Mouse (Mus musculus) hindbrain, embryonic 15.5 days (tissue): Measurements from ENCODE around the gene Tex52. TPM values are rescaled to one million over a fixed set of nuclear protein-coding genes. Genes with fewer than 3 reads are reported as not detected.
"Not testable (repeated sequence)": the region's sequence is repeated elsewhere in the genome, so short reads cannot be mapped to it uniquely, and the experiment has no call there.

Source experiments
- ATAC-seq: fragments of 200-750 bp; cut with Nextera tagmentation; 2 replicates; pipeline ENCODE4 v1.8.0; 2017; ENCODE audit warnings: low read depth, moderate number of reproducible peaks, moderate TSS enrichment; ENCODE audit not compliant: low FRiP score
- H3K27ac ChIP-seq: fragments of 300-500 bp; sonication (generic); replicated peaks from 2 replicates; pipeline ENCODE4 v1.5.1; 2015; ENCODE audit warnings: mild to moderate bottlenecking, inconsistent platforms
- H3K27me3 ChIP-seq: fragments of 300-500 bp; sonication (generic); 2 replicates; pipeline ENCODE4 v1.6.1; 2015; ENCODE audit warnings: control low read depth, inconsistent platforms
- H3K36me3 ChIP-seq: fragments of 300-500 bp; sonication (generic); 2 replicates; pipeline ENCODE4 v1.6.1; 2015; ENCODE audit warnings: control low read depth, inconsistent platforms
- H3K4me1 ChIP-seq: fragments of 300-500 bp; sonication (generic); replicated peaks from 2 replicates; pipeline ENCODE4 v1.6.1; 2015; ENCODE audit warnings: control low read depth, inconsistent platforms
- H3K4me2 ChIP-seq: fragments of 300-500 bp; sonication (generic); 2 replicates; pipeline ENCODE4 v1.6.1; 2015; ENCODE audit warnings: moderate library complexity, mild to moderate bottlenecking, inconsistent platforms
- H3K4me3 ChIP-seq: fragments of 300-500 bp; sonication (generic); 2 replicates; pipeline ENCODE4 v1.5.1; 2015; ENCODE audit warnings: mild to moderate bottlenecking, inconsistent platforms
- H3K9ac ChIP-seq: fragments of 300-500 bp; sonication (generic); 2 replicates; pipeline ENCODE4 v1.6.1; 2015; ENCODE audit warnings: inconsistent platforms
- H3K9me3 ChIP-seq: fragments of 300-500 bp; sonication (generic); 2 replicates; pipeline ENCODE4 v1.6.1; 2016; ENCODE audit warnings: control low read depth, inconsistent platforms
- WGBS: fragments of 180-500 bp; shearing (Covaris S2); methylation state at CpG from one replicate; pipeline ENCODE4 v1.1.7; 2015; 5-methylcytosine and 5-hydroxymethylcytosine counted together
- polyA plus RNA-seq: library from polyadenylated mRNA; unstranded; fragments of >200 nt; fragmentation: Nextera tagmentation; extraction: Ambion mirVana; gene quantifications from 2 replicates; pipeline ENCODE4 v1.2.1, GENCODE M21; 2015

Gene Tex52
- polyA plus RNA-seq, 1 experiment from 2014 or later, result 0.26 TPM

- Histone ChIP-seq H3K4me3 (no peak overlapping the region), H3K9me3 (no peaks in the 10 kb centered on the region), H3K36me3 (peaks cover 11% of the 10 kb centered on the region; the same call in 1 of the 2 replicates), H3K9ac (no peak overlapping the region), H3K4me1 (peaks cover 50% of the 10 kb centered on the region), H3K4me2 (no peak overlapping the region), H3K27me3 (no peaks in the 10 kb centered on the region), H3K27ac (no peak overlapping the region)
- no peak for ATAC-seq
- WGBS, result 3% methylated on average over 2 of the region's 2 CpGs
Measured at GRCm38 (mm10) chr6:128358999-128359398, 16.3 kb upstream of the Tex52 start.

DNA sequence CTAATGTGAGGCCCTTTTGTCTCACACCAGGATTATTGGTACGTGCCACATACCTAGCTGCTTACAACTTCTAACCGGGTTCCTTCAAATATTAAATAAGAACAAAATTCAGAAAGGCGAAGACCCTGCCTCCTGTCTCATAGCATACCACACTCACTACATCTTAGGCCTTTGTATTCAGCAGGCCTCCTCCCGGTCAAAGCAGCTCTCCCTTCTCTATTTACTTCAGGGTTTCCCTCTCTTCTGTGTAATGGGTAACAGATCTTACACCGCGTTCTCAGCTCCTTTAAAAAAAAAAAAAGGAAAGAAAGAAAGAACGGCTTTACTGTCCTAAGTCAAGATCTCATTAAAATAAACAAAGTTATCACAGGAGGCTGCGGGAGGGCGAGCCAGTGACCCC lies 13.4 kb upstream of the Tex52 start:
- WGBS, result 11% methylated on average over 9 of the region's 9 CpGs
- H3K27ac ChIP-seq, result peak overlapping the region; percentile 90
- H3K36me3 ChIP-seq, result peaks cover 11% of the 10 kb centered on the region; the same call in 1 of the 2 replicates
- H3K4me3 ChIP-seq, result peak overlapping the region; percentile 66
- peaks cover 35% of the 10 kb centered on the region for H3K4me1 ChIP-seq
- no peaks in the 10 kb centered on the region for H3K9me3 ChIP-seq
- no peaks in the 10 kb centered on the region for H3K27me3 ChIP-seq
- peak overlapping the region; percentile 69 for H3K9ac ChIP-seq
- ATAC-seq, result no peak
- H3K4me2 ChIP-seq, result peak overlapping the region; percentile 99

DNA sequence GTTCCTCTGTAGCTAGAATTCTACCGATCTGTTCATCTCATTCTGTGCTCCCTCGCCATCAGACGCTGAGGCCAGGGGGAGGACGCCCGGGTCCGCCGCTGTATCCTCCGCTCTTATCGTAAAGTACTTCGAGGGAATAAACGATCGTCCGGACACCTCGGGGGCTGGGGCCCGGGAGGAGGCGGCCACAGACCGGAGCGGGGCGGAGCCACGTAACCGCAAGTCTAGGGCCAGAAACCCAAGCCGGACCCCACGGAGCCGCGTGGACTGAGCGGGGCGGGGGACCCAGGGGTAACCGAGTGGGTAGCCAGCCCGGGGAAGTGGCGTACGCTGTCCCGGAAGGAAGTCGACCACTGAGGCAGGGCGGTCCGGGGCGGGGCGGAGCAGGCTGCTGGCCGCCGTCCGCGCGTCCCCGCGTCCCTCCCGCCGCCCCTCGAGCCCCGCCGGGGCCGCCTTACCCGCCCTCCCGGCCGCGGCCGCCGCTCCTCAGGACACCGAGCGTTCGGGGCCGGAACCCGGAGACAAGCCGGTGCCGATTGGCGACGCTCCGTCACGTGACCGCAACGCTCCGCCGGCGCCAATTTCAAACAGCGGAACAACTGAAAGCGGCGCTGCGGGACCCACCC lies 12.8 kb upstream of the Tex52 start, which contains the start of the genes Rhno1 and Foxm1:
Rhno1 (minus strand) TSS at position 531 of the 626 bp plus-strand sequence.
Foxm1 (plus strand) TSS at position 587 of the 626 bp plus-strand sequence.
- Histone ChIP-seq H3K36me3 (peaks cover 8% of the 10 kb centered on the region; the same call in 1 of the 2 replicates), H3K9me3 (no peaks in the 10 kb centered on the region), H3K9ac (peak within 1 kb of the TSS; percentile 69), H3K27ac (peak within 1 kb of the TSS; percentile 90), H3K27me3 (no peaks in the 10 kb centered on the region), H3K4me3 (peak within 1 kb of the TSS; percentile 66), H3K4me1 (peaks cover 35% of the 10 kb centered on the region), H3K4me2 (peak within 1 kb of the TSS; percentile 99)
- ATAC-seq, result peak; percentile 90
- under 1% methylated on average over 66 of the region's 76 CpGs for WGBS

DNA sequence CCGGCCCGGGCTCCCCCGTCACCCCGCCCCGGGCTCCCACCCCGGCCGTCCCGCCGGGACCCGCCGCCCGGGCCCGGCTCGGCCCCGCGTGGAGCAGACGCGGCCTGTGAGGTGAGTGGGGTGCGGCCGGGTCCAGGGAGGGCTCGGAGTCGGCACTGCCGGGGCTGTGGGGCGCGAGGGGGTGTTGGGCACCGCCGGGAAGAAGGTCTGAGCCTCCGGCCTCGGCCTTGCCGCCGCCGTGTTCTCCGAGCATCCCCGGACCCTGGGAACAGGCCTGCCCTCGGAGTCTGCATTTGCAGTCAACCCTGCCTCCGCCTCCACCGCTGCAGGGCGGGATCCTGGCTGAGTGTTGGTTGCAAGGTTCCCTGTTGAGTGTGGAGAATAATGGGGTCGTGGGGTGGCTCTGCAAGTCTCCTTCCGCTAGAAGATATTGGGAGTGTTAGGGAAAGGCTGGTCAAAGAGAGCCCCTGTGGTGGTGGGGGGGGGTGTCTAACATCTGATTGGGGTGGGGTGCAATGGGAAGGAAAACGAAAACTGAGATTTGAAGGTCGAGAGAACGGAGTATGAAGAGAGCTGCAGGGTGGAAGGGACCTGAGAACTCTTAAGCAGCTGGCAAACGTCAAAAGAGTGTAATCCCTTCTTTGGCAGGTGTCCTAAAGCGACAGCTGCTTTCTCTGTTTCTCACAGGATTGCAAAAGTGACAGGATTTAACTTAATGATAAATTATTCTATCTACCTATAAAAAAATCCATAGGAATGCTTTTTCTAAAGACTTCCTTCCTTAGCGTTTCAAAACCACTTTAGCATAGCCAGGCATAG lies 12.0 kb upstream of the Tex52 start:
- peak; percentile 15; the same call in 1 of the 2 replicates for ATAC-seq
- H3K4me2 ChIP-seq, result peak overlapping the region; percentile 99
- peaks cover 7% of the 10 kb centered on the region; the same call in 1 of the 2 replicates for H3K36me3 ChIP-seq
- H3K27ac ChIP-seq, result peak overlapping the region; percentile 90
- H3K27me3 ChIP-seq, result no peaks in the 10 kb centered on the region
- H3K4me3 ChIP-seq, result peak overlapping the region; percentile 66
- H3K4me1 ChIP-seq, result peaks cover 35% of the 10 kb centered on the region
- H3K9ac ChIP-seq, result peak overlapping the region; percentile 69
- 2% methylated on average over 46 of the region's 46 CpGs for WGBS
- H3K9me3 ChIP-seq, result no peaks in the 10 kb centered on the region

DNA sequence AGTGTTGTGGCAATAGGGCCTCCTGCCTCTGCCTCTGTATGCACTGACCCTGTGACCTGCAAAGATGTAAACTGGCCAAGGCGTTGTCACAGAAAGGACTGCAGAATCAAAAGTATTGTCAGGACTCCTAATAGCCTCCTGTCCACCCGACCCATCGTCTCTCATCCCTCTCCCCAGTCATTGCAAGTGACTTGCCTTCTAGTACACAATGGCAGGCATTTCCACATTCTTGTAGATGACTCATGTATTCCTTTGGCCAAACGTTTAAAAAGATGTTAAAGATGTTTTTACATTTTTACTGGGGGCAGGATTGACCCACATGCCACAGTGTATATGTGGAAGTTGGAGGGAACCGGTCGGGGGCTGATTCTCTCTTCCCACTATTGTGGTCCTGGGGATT lies 10.5 kb upstream of the Tex52 start:
- Histone ChIP-seq H3K4me1 (peaks cover 28% of the 10 kb centered on the region), H3K36me3 (no peaks in the 10 kb centered on the region), H3K4me3 (no peak overlapping the region), H3K9me3 (no peaks in the 10 kb centered on the region), H3K4me2 (no peak overlapping the region), H3K27ac (no peak overlapping the region), H3K9ac (no peak overlapping the region), H3K27me3 (no peaks in the 10 kb centered on the region)
- WGBS, result 68% methylated on average over 6 of the region's 6 CpGs
- no peak for ATAC-seq

DNA sequence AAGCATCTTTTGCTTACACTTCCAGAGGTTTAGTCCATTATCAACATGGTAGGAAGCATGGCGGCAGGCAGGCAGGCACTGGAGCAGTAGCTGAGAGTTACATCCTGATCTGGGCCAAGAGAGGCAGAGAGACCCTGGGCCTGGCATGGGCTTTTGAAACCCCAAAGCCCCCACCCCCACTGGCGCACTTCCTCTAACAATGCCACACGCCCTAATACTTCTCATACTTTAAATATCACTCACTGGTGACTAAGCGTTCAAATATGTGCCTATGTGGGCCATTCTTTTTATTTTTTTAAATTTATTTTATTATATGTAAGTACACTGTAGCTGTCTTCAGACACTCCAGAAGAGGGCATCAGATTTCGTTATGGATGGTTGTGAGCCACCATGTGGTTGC lies 8.8 kb upstream of the Tex52 start:
- Histone ChIP-seq H3K27ac (no peak overlapping the region), H3K9ac (no peak overlapping the region), H3K27me3 (no peaks in the 10 kb centered on the region), H3K4me1 (peaks cover 11% of the 10 kb centered on the region), H3K36me3 (0 out of 2 replicates have a peak, but pooled peaks cover 2% of the 10 kb centered on the region), H3K4me3 (no peak overlapping the region), H3K4me2 (no peak overlapping the region), H3K9me3 (no peaks in the 10 kb centered on the region)
- ATAC-seq, result no peak
- WGBS, result 96% methylated on average over 5 of the region's 5 CpGs

DNA sequence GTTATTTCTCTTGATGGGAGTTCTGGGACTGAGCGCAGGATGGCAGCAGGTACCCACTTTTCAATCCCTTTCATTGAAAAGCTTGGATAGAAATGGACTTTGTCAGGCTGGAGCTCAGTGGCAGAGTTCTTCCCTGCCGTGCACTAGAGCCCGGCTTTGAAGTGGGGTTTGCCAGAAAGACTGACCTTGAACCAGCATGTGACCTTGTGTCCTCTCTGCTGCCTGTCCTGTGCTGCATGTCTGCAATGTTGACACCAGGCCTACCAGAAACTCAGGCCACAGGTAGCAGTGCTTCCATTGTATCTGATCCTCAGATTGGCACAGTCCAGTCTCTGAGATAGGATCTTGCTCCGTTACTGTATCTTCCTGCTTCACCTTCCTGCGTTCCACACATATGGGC lies 5.2 kb upstream of the Tex52 start:
- H3K9ac ChIP-seq, result no peak overlapping the region
- peaks cover 4% of the 10 kb centered on the region for H3K4me1 ChIP-seq
- H3K36me3 ChIP-seq, result 0 out of 2 replicates have a peak, but pooled peaks cover 3% of the 10 kb centered on the region
- ATAC-seq, result no peak
- no peak overlapping the region for H3K4me2 ChIP-seq
- 95% methylated on average over 5 of the region's 5 CpGs for WGBS
- no peaks in the 10 kb centered on the region for H3K27me3 ChIP-seq
- no peaks in the 10 kb centered on the region for H3K9me3 ChIP-seq
- H3K27ac ChIP-seq, result no peak overlapping the region
- no peak overlapping the region for H3K4me3 ChIP-seq

DNA sequence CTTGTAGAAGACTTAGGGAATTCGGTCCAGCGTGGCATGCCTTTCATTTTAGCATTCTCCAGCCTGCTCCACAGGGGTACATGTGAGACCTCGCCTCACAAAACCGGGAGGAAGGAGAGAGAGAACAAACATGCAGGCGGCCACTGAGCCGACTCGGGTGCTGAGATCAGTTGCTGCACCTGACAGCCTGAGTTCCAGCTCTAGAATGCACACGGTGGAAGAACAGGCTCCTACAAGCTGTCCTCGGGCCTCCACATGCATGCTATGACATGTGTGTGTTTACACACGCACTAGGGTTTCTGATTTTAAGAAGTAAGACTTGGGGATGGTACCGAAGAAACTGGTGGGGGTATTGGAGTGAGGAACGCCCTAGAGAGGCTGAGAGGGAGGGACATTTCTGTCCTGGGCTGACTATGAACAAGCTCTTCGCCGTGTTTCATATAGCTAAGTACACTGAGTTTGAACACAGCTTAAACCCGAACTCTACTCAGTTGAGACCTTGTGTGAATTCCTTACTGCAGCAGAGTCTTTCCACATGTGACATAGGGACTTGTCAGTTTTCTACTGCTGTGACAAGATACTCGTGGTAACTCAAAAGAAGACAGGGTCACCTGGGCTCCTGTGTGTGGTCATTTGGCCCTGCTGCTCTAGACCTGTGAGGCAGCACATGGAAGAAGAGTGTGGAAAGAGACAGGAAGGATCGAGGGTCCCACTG lies 1.3 kb downstream of the Tex52 start:
- no peak overlapping the region for H3K27ac ChIP-seq
- ATAC-seq, result no peak
- WGBS, result 90% methylated on average over 17 of the region's 17 CpGs

DNA sequence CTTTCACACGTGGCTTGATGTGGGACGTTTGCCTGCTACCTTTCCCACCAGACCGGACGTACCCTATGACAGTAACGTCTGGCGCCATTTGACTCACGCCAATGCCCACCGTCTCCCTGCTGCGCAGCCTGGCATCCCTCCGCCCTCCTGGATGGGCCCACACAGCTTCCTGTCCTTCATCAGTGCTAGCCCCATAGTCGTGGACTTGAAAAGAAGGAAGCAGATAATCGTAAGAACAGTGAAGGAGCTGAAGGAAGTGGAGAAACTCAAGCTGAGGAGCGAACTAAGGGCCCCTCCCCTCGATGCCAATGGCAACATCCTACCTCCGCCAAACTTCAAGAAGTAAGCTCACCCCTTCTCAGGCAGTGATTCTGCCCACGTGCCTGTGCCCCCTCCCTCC lies 4.4 kb downstream of the Tex52 start:
- Histone ChIP-seq H3K27ac (no peak overlapping the region), H3K27me3 (no peaks in the 10 kb centered on the region), H3K4me2 (no peak overlapping the region), H3K36me3 (no peaks in the 10 kb centered on the region), H3K9me3 (no peaks in the 10 kb centered on the region), H3K4me3 (no peak overlapping the region), H3K4me1 (peaks cover 7% of the 10 kb centered on the region), H3K9ac (no peak overlapping the region)
- ATAC-seq, result no peak
- WGBS, result 85% methylated on average over 16 of the region's 16 CpGs

More for the DNA sequence above, 1.3 kb downstream of the Tex52 start:
- H3K4me3 ChIP-seq, result no peak overlapping the region
- H3K9me3 ChIP-seq, result no peaks in the 10 kb centered on the region
- no peaks in the 10 kb centered on the region for H3K27me3 ChIP-seq
- H3K4me1 ChIP-seq, result peaks cover 7% of the 10 kb centered on the region
- H3K36me3 ChIP-seq, result 0 out of 2 replicates have a peak, but pooled peaks cover under 1% of the 10 kb centered on the region
- H3K9ac ChIP-seq, result no peak overlapping the region
- H3K4me2 ChIP-seq, result no peak overlapping the region

GRCm38 (mm10) chr6:128380594-128381167 lies 5.4 kb downstream of the Tex52 start:
- H3K9me3 ChIP-seq, H3K4me3 ChIP-seq, H3K4me1 ChIP-seq, H3K4me2 ChIP-seq, H3K9ac ChIP-seq, H3K27ac ChIP-seq, H3K36me3 ChIP-seq, ATAC-seq, H3K27me3 ChIP-seq: not testable (repeated sequence)
- WGBS, result 85% methylated on average over 1 of the region's 1 CpGs

- Histone ChIP-seq H3K4me1 (no peaks in the 10 kb centered on the region), H3K27me3 (no peaks in the 10 kb centered on the region), H3K4me3 (no peak overlapping the region), H3K9ac (no peak overlapping the region), H3K36me3 (no peaks in the 10 kb centered on the region), H3K9me3 (no peaks in the 10 kb centered on the region), H3K4me2 (no peak overlapping the region), H3K27ac (no peak overlapping the region)
- no peak for ATAC-seq
- 83% methylated on average over 3 of the region's 3 CpGs for WGBS
Measured at GRCm38 (mm10) chr6:128381254-128381653, 6.0 kb downstream of the Tex52 start.
